ENCODE assay signal across 11 mouse cellular contexts in the genomic region with DNA sequence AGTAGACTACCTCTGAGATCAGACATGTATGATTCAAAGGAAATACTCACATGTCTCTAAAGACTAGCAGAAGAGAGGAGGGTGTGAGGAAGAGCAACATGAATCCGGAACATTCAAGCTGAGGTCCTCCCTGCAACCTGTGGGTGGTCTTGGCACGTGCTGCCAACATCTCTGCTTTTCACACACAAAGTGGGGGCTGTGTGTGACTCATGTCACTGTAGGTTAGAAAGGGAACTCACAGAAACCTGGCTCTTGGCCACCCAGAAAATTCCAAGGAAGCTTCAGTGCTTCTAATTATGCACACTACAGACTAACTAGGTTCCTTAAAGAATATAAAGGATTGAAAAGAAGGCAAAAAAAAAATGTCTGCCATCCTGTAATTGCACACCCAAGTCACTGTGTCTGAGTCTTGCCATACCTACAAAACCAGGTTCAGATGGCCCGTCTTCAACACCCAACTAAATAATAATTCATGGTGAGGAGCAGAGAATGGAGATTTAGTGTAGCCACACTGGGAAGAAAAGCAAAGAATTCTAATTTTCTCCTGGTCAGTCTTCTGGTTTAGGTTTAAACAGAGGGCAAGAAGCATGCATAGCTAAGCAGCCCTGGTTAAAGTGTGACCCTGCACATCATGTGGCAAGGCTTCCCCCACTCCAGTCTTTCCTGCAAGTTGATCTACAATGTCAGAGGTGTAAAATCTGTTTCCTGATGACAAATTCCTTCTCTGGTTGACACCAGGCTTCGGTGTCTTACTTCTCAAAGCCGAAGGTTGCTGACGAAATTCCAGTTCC.
A peak's percentile ranks its signal among the peaks of the same experiment; 100 is the strongest.
DNase-seq lines count a peak whose midpoint lies in the region; ATAC-seq and TF ChIP-seq lines count a peak whose summit lies in the region.
"Had no signal": no experiment of that assay in that cellular context is flagged by ENCODE, and none has a peak within 500 bp of the region (broad histone marks: within the 10 kb centered on the region; RNA-seq: fewer than 3 reads in every experiment).

No protein-coding gene starts in this region.

- 47% methylated on average over 6 of the region's 6 CpGs for WGBS in kidney, postnatal 0 days
- WGBS in forebrain, postnatal 0 days, result 71% methylated on average over 6 of the region's 6 CpGs

- peak; percentile 86 for ATAC-seq in frontal cortex, adult (ENCODE audit: low TSS enrichment)
- ATAC-seq in kidney, postnatal 0 days (replicated peaks; ENCODE audit: low FRiP score, low read depth), result no peak
- ATAC-seq in forebrain, postnatal 0 days, result no peak

- peak; percentile 6 to 18 for DNase-seq in cerebellum, postnatal 36 days
- no peak for DNase-seq in cerebellum, adult 18-20 months
- DNase-seq in kidney, postnatal 0 days (ENCODE audit: low spot score), result peak; percentile 26
- DNase-seq in left cerebral cortex, postnatal 25 days (ENCODE audit: low spot score in 2 of 2), result peak; percentile 38 to 91
- no peak for DNase-seq in Muller cell, postnatal 12 days (ENCODE audit: inconsistent ontology term)
- no peak for DNase-seq in adrenal gland, adult 2 months
- no peak for DNase-seq in forebrain, postnatal 0 days
- DNase-seq: thymus, postnatal 36 days had no signal

- H3K36me3 ChIP-seq in kidney, postnatal 0 days (ENCODE audit: insufficient read depth, low read length), result no peaks in the 10 kb centered on the region
- H3K36me3 ChIP-seq in forebrain, postnatal 0 days (ENCODE audit: insufficient read depth), result no peaks in the 10 kb centered on the region
- H3K36me3 ChIP-seq: stomach, embryonic 15.5 days had no signal

- intact Hi-C loops in left cerebral cortex, postnatal 25 days (cut with DNase I), result loop anchor here (10.0 kb wide), 2 partner anchors 95 to 265 kb away; no protein-coding TSS in a partner anchor

- peak overlapping the region; percentile 54; the same call in 1 of the 2 replicates for H3K27ac ChIP-seq in kidney, postnatal 0 days
- no peak overlapping the region for H3K27ac ChIP-seq in forebrain, postnatal 0 days (ENCODE audit: low read depth, low read length)
- H3K27ac ChIP-seq: stomach, embryonic 15.5 days had no signal

- no peaks in the 10 kb centered on the region for H3K27me3 ChIP-seq in kidney, postnatal 0 days (ENCODE audit: insufficient read depth, low read length)
- no peaks in the 10 kb centered on the region for H3K27me3 ChIP-seq in forebrain, postnatal 0 days (ENCODE audit: insufficient read depth, low read length)
- H3K27me3 ChIP-seq: stomach, embryonic 15.5 days had no signal

- H3K4me2 ChIP-seq in kidney, postnatal 0 days (ENCODE audit: low read length), result no peak overlapping the region
- H3K4me2 ChIP-seq in forebrain, postnatal 0 days (ENCODE audit: low read depth), result no peak overlapping the region
- H3K4me2 ChIP-seq: stomach, embryonic 15.5 days had no signal

- no peaks in the 10 kb centered on the region for H3K9me3 ChIP-seq in kidney, postnatal 0 days (replicated peaks; ENCODE audit: low read length)
- no peaks in the 10 kb centered on the region for H3K9me3 ChIP-seq in forebrain, postnatal 0 days (ENCODE audit: low read length)
- H3K9me3 ChIP-seq: stomach, embryonic 15.5 days had no signal

- no peaks in the 10 kb centered on the region for H3K4me1 ChIP-seq in kidney, postnatal 0 days (replicated peaks; ENCODE audit: insufficient read depth, low read length)
- no peaks in the 10 kb centered on the region for H3K4me1 ChIP-seq in forebrain, postnatal 0 days (ENCODE audit: insufficient read depth)
- H3K4me1 ChIP-seq: stomach, embryonic 15.5 days had no signal

- TF ChIP-seq CTCF in kidney, postnatal 0 days (IDR thresholded peaks at IDR 0.05; ENCODE audit: low read depth), result no peak
- no peak for TF ChIP-seq CTCF in forebrain, postnatal 0 days (IDR thresholded peaks at IDR 0.05; ENCODE audit: low read depth)

- H3K4me3 ChIP-seq in kidney, postnatal 0 days (replicated peaks; ENCODE audit: low read depth, low read length), result no peak overlapping the region
- no peak overlapping the region for H3K4me3 ChIP-seq in forebrain, postnatal 0 days (ENCODE audit: low read depth, low read length)
- H3K4me3 ChIP-seq: erythroblast, embryonic 14.5 days; stomach, embryonic 15.5 days had no signal

- H3K9ac ChIP-seq in kidney, postnatal 0 days (ENCODE audit: low read depth, low read length), result no peak overlapping the region
- H3K9ac ChIP-seq in forebrain, postnatal 0 days, result no peak overlapping the region
- H3K9ac ChIP-seq: stomach, embryonic 15.5 days had no signal

Comparison
In these comparisons a context has a peak if more than half of its experiments do, and no peak if none do; other contexts are left out.
1. DNase-seq: peak in cerebellum, postnatal 36 days (2 of 2), kidney, postnatal 0 days (single experiment) and left cerebral cortex, postnatal 25 days (2 of 2); none in cerebellum, adult 18-20 months (0 of 2), Muller cell, postnatal 12 days (single experiment), adrenal gland, adult 2 months (single experiment) and forebrain, postnatal 0 days (single experiment).